Mouse (Mus musculus) CH12.LX (cell line): ENCODE measurements around the gene Focad. TPM values are rescaled to one million over a fixed set of nuclear protein-coding genes. Genes with fewer than 3 reads are reported as not detected.

Experiments used
- DNase-seq: peaks from one replicate; pipeline ENCODE4 v3.0.0-alpha.2; 2013; ENCODE audit errors: extremely low read depth
- H3K27ac ChIP-seq: 2 replicates; pipeline ENCODE4 v1.5.1; 2012; ENCODE audit warnings: low read depth, mild to moderate bottlenecking, control low read depth, moderate library complexity; ENCODE audit not compliant: insufficient read depth
- H3K27me3 ChIP-seq: replicated peaks from 2 replicates; pipeline ENCODE3; 2012; ENCODE audit warnings: inconsistent platforms
- H3K36me3 ChIP-seq, 2 experiments: replicated peaks in 1 of 2; 2 replicates each; pipeline versions ENCODE3 to v1.6.1; 2012; ENCODE audit warnings: inconsistent platforms in 1 of 2, low read length in 1 of 2, mild to moderate bottlenecking in 1 of 2, mixed read lengths in 1 of 2, moderate library complexity in 1 of 2; ENCODE audit not compliant: control insufficient read depth in 1 of 2, insufficient read depth in 1 of 2
- H3K4me1 ChIP-seq, 2 experiments: 2 replicates each; pipeline ENCODE4 v1.6.1; 2012; ENCODE audit warnings: inconsistent platforms in 1 of 2, moderate library complexity in 1 of 2; ENCODE audit not compliant: insufficient read depth in 2 of 2, control insufficient read depth in 1 of 2
- H3K4me2 ChIP-seq: 2 replicates; pipeline ENCODE4 v1.6.1; 2012; ENCODE audit warnings: low read depth, mild to moderate bottlenecking, control low read depth; ENCODE audit not compliant: poor library complexity, insufficient read depth, severe bottlenecking
- H3K4me3 ChIP-seq, 3 experiments: fragments of 150-350 bp in 1 of 3; sonication (generic) in 1 of 3; replicated peaks in 1 of 3; 2 replicates each; pipeline versions ENCODE3 to v1.5.1; 2011 to 2012; ENCODE audit warnings: low read depth in 2 of 3, low read length in 2 of 3, mild to moderate bottlenecking in 2 of 3, moderate library complexity in 2 of 3, control low read depth in 1 of 3, improper control_type of control experiment in 1 of 3, inconsistent platforms in 1 of 3, mixed read lengths in 1 of 3; ENCODE audit not compliant: poor library complexity in 1 of 3
- H3K79me2 ChIP-seq: replicated peaks from 2 replicates; pipeline ENCODE4 v1.6.1; 2012; ENCODE audit warnings: mild to moderate bottlenecking, moderate library complexity; ENCODE audit not compliant: control insufficient read depth, poor library complexity, insufficient read depth, severe bottlenecking; ENCODE audit errors: extremely low read depth
- H3K9ac ChIP-seq: 2 replicates; pipeline ENCODE4 v1.6.1; 2012; ENCODE audit warnings: low read depth, mild to moderate bottlenecking, control low read depth, moderate library complexity; ENCODE audit not compliant: insufficient read depth
- H3K9me3 ChIP-seq: replicated peaks from 2 replicates; pipeline ENCODE3; 2012; ENCODE audit warnings: low read length, inconsistent platforms, mixed read lengths
- BHLHE40 ChIP-seq: IDR thresholded peaks from 2 replicates; pipeline ENCODE4 v1.6.1; 2011; ENCODE audit warnings: mild to moderate bottlenecking, low read depth, low read length, improper control_type of control experiment
- CHD1 ChIP-seq: IDR thresholded peaks from 2 replicates; pipeline ENCODE4 v1.6.1; 2012; ENCODE audit warnings: low read depth, low read length, improper control_type of control experiment, inconsistent platforms
- CHD2 ChIP-seq: IDR thresholded peaks from 2 replicates; pipeline ENCODE4 v1.6.1; 2011; ENCODE audit warnings: low read length, improper control_type of control experiment
- CTCF ChIP-seq, 2 experiments: IDR thresholded peaks in 1 of 2; conservative IDR thresholded peaks in 1 of 2; 2 replicates each; pipeline ENCODE4 v1.5.1; 2011 to 2012; ENCODE audit warnings: low read depth in 2 of 2, low read length in 2 of 2, improper control_type of control experiment in 1 of 2, inconsistent platforms in 1 of 2, mild to moderate bottlenecking in 1 of 2, moderate library complexity in 1 of 2
- ELF1 ChIP-seq: IDR thresholded peaks from 2 replicates; pipeline ENCODE4 v1.6.1; 2014; ENCODE audit warnings: low read depth, mild to moderate bottlenecking, inconsistent platforms, low read length, improper control_type of control experiment
- EP300 ChIP-seq: IDR thresholded peaks from 2 replicates; pipeline ENCODE4 v1.6.1; 2011; ENCODE audit warnings: low read length, improper control_type of control experiment
- HCFC1 ChIP-seq: IDR thresholded peaks from 2 replicates; pipeline ENCODE4 v1.6.1; 2012; ENCODE audit warnings: low read depth, mild to moderate bottlenecking, inconsistent platforms, low read length, improper control_type of control experiment
- IRF4 ChIP-seq: IDR thresholded peaks from 2 replicates; pipeline ENCODE4 v1.6.1; 2014; ENCODE audit warnings: low read depth, mild to moderate bottlenecking, inconsistent platforms, low read length, improper control_type of control experiment
- JUND ChIP-seq: conservative IDR thresholded peaks from 2 replicates; pipeline ENCODE4 v1.6.1; 2011; ENCODE audit warnings: low read depth, low read length, improper control_type of control experiment
- MAX ChIP-seq: IDR thresholded peaks from 2 replicates; pipeline ENCODE4 v1.6.1; 2011; ENCODE audit warnings: low read length, improper control_type of control experiment
- MAZ ChIP-seq: IDR thresholded peaks from 2 replicates; pipeline ENCODE4 v1.6.1; 2012; ENCODE audit warnings: low read depth, mild to moderate bottlenecking, inconsistent platforms, low read length, improper control_type of control experiment, moderate library complexity
- MXI1 ChIP-seq: IDR thresholded peaks from 2 replicates; pipeline ENCODE4 v1.6.1; 2011; ENCODE audit warnings: mild to moderate bottlenecking, low read depth, low read length, improper control_type of control experiment
- NELFE ChIP-seq: IDR thresholded peaks from 2 replicates; pipeline ENCODE4 v1.6.1; 2011; ENCODE audit warnings: low read depth, low read length, improper control_type of control experiment
- PAX5 ChIP-seq: IDR thresholded peaks from 2 replicates; pipeline ENCODE4 v1.6.1; 2012; ENCODE audit warnings: low read length, inconsistent platforms, mixed read lengths
- POLR2AphosphoS2 ChIP-seq: IDR thresholded peaks from 2 replicates; pipeline ENCODE4 v1.6.1; 2011; ENCODE audit warnings: low read depth, low read length, improper control_type of control experiment
- RCOR1 ChIP-seq: conservative IDR thresholded peaks from 2 replicates; pipeline ENCODE4 v1.6.1; 2012; ENCODE audit warnings: low read depth, mild to moderate bottlenecking, inconsistent platforms, low read length, improper control_type of control experiment
- SIN3A ChIP-seq: IDR thresholded peaks from 2 replicates; pipeline ENCODE4 v1.6.1; 2012; ENCODE audit warnings: low read length, improper control_type of control experiment, inconsistent platforms
- TBP ChIP-seq: conservative IDR thresholded peaks from 2 replicates; pipeline ENCODE4 v1.6.1; 2011; ENCODE audit warnings: low read depth, low read length, improper control_type of control experiment
- TCF12 ChIP-seq: IDR thresholded peaks from 2 replicates; pipeline ENCODE4 v1.6.1; 2014; ENCODE audit warnings: low read depth, mild to moderate bottlenecking, inconsistent platforms, low read length, improper control_type of control experiment
- UBTF ChIP-seq: IDR thresholded peaks from 2 replicates; pipeline ENCODE4 v1.6.1; 2012; ENCODE audit warnings: low read depth, mild to moderate bottlenecking, inconsistent platforms, low read length, improper control_type of control experiment, moderate library complexity
- USF1 ChIP-seq: IDR thresholded peaks from 2 replicates; pipeline ENCODE4 v1.6.1; 2014; ENCODE audit warnings: low read depth, mild to moderate bottlenecking, inconsistent platforms, low read length, improper control_type of control experiment
- USF2 ChIP-seq: conservative IDR thresholded peaks from 2 replicates; pipeline ENCODE4 v1.6.1; 2011; ENCODE audit warnings: low read depth, low read length, improper control_type of control experiment
- ZC3H11A ChIP-seq: IDR thresholded peaks from 2 replicates; pipeline ENCODE4 v1.6.1; 2012; ENCODE audit warnings: low read depth, mild to moderate bottlenecking, inconsistent platforms, low read length, improper control_type of control experiment
- ZNF384 ChIP-seq: IDR thresholded peaks from 2 replicates; pipeline ENCODE4 v1.6.1; 2012; ENCODE audit warnings: low read depth, low read length, improper control_type of control experiment, inconsistent platforms
- dilution Hi-C: fragments of 300-500 bp; cut with MboI; formaldehyde crosslinking; loops from 2 replicates; pipeline ENCODE4 v1.14.3; 2020; ENCODE audit warnings: low sequenced_read_pairs; ENCODE audit not compliant: extremely low pct_unique_long_range_greater_than_20kb, extremely low pct_ligation_motif_present
- in situ Hi-C: fragments of 300-500 bp; cut with MboI; formaldehyde crosslinking; loops from 3 replicates; pipeline ENCODE4 v1.14.3; 2019; ENCODE audit warnings: low sequenced_read_pairs, low pct_ligation_motif_present, low pct_unique_long_range_greater_than_20kb, mixed read lengths
- polyA plus RNA-seq: library from polyadenylated mRNA; unstranded; fragments of >175 nt; gene quantifications from 2 replicates; pipeline ENCODE4 v1.2.1, GENCODE M21; 2012; ENCODE audit warnings: low read depth; ENCODE audit not compliant: insufficient read length
- total RNA-seq, 2 experiments: library from RNA; depleted of rRNA; stranded (reverse); fragments of 300-350 nt in 1 of 2; fragments of >200 nt in 1 of 2; gene quantifications; 2 replicates each; pipeline ENCODE4 v1.2.3; 2012 to 2014

The Focad gene
- total and polyA plus RNA-seq, 3 experiments, result 17.3 to 18.9 (median 18.2) TPM

DNA sequence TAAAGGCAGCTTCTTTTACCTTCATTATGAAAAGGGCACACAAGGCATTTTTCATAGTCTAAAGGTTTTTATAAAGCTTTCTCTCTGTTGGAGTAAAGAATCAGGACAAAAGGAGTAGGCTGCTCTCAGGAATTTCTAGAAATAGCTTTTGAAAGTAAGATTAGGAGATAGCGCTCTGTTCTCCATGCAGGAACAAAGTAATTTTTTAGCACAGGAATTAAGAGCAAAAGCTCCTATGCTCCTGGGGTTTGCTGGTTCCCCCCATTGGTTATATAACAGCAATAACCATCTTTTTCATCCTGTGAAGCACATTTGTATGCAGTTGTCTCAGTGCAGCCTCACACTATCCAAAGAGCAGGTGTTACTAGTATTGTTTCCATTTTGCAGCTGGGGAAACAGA is 170.1 kb downstream of the Focad start:
- dilution Hi-C loops (no loop called here), in situ Hi-C loops (no loop called here)
- no peak for DNase-seq
- H3K27me3 ChIP-seq, result no peaks in the 10 kb centered on the region
- H3K9ac ChIP-seq, result no peak overlapping the region
- no peaks in the 10 kb centered on the region for H3K4me1 ChIP-seq
- no peak overlapping the region for H3K27ac ChIP-seq
- H3K79me2 ChIP-seq, result no peaks in the 10 kb centered on the region
- H3K36me3 ChIP-seq, result no peaks in the 10 kb centered on the region
- H3K9me3 ChIP-seq, result no peaks in the 10 kb centered on the region
- no peak for TF ChIP-seq EP300
- TF ChIP-seq USF2, result no peak
- no peak for TF ChIP-seq PAX5
- TF ChIP-seq RCOR1, result no peak
- no peak for TF ChIP-seq ZC3H11A
- TF ChIP-seq SIN3A, result no peak
- TF ChIP-seq IRF4, result no peak
- no peak for TF ChIP-seq POLR2AphosphoS2
- TF ChIP-seq HCFC1, result no peak
- TF ChIP-seq ELF1, result no peak
- TF ChIP-seq BHLHE40, result no peak
- TF ChIP-seq CTCF (conservative IDR thresholded peaks at IDR 0.05 in 1 of 2, IDR thresholded peaks at IDR 0.05 in 1 of 2; ENCODE audit: low read depth in 2 of 2, low read length in 2 of 2), result no peak
- no peak for TF ChIP-seq MAX
- no peak for TF ChIP-seq TBP
- no peak for TF ChIP-seq CHD1
- TF ChIP-seq UBTF, result no peak
- no peak for TF ChIP-seq JUND
- TF ChIP-seq CHD2, result no peak
- H3K4me3 ChIP-seq, result no peak overlapping the region
- no peak overlapping the region for H3K4me2 ChIP-seq

GRCm38 (mm10) chr4:88270408-88271067 is 176.1 kb downstream of the Focad start:
- DNase-seq, result no peak
- Histone ChIP-seq H3K27ac (no peak overlapping the region), H3K4me1 (peaks cover 0 to 15% of the 10 kb centered on the region in 2 experiments; a peak in 2 of 4 replicates), H3K9ac (no peak overlapping the region), H3K79me2 (no peaks in the 10 kb centered on the region), H3K9me3 (no peaks in the 10 kb centered on the region), H3K4me3 (no peak overlapping the region), H3K27me3 (no peaks in the 10 kb centered on the region), H3K4me2 (no peak overlapping the region), H3K36me3 (no peaks in the 10 kb centered on the region)
- in situ Hi-C loops (no loop called here), dilution Hi-C loops (no loop called here)
- TF ChIP-seq TBP (no peak), MAX (no peak), TCF12 (no peak), CHD2 (no peak), USF2 (no peak), SIN3A (no peak), EP300 (no peak), NELFE (no peak), ZNF384 (no peak), MXI1 (no peak), MAZ (no peak), USF1 (no peak)
